25 mouse cellular contexts compared by ENCODE assay signal in the genomic region with DNA sequence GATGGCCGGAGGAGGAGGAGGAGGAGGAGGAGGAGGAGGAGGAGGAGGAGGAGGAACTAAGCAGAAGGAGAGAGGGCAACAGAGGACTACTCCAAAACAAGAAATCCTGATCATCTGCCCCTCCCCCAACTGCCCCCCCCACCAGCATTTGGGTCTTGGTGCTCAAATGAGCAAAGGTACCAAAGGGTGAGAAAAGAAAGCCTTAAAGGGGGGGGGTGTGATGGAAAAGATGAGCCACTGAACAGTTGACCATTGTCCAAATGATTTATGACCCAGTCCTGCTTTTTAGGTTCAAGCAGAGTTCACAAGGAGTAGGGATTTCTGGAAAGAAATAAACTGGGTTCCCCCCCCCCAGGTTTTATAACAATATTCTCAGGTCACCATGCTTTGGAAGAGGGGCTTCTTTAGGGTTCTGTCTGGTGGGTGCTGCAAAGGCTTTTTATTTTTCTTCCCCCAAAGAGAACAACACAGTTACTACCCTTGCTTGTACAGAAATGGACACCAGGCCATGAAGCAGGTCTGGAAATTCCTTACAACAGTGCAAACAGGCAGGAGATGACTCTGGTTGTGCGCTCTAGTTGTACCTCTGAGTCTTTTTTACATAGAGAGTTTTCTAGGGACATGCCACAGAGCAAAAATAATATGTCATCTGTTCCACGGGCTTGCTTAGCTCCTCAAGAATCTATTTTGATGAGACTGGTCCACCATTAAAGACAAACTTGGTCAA. TPM values are rescaled to one million over a fixed set of nuclear protein-coding genes. Genes with fewer than 3 reads are reported as not detected.
DNase-seq lines count a peak whose midpoint lies in the region; ATAC-seq and TF ChIP-seq lines count a peak whose summit lies in the region.
"Had no signal": no experiment of that assay in that cellular context is flagged by ENCODE, and none has a peak within 500 bp of the region (broad histone marks: within the 10 kb centered on the region; RNA-seq: fewer than 3 reads in every experiment).

No protein-coding gene starts in this region.

- no peak for TF ChIP-seq CTCF in hindbrain, postnatal 0 days (IDR thresholded peaks at IDR 0.05; ENCODE audit: low read depth)

- H3K27ac ChIP-seq in hindbrain, embryonic 10.5 days, result peak overlapping the region; percentile 84; the same call in 1 of the 2 replicates
- no peak overlapping the region for H3K27ac ChIP-seq in hindbrain, postnatal 0 days
- H3K27ac ChIP-seq in limb, embryonic 10.5 days, result no peak overlapping the region
- H3K27ac ChIP-seq: embryonic facial prominence, embryonic 12.5 days; heart, adult 2 months; heart, embryonic 15.5 days; midbrain, embryonic 12.5 days had no signal

- no peaks in the 10 kb centered on the region for H3K36me3 ChIP-seq in hindbrain, embryonic 10.5 days
- H3K36me3 ChIP-seq in hindbrain, postnatal 0 days (ENCODE audit: insufficient read depth, low read length), result no peaks in the 10 kb centered on the region
- H3K36me3 ChIP-seq in limb, embryonic 10.5 days, result 0 out of 2 replicates have a peak, but pooled peaks cover 3% of the 10 kb centered on the region
- H3K36me3 ChIP-seq: embryonic facial prominence, embryonic 12.5 days; heart, embryonic 15.5 days; midbrain, embryonic 12.5 days had no signal

- no peak overlapping the region for H3K9ac ChIP-seq in hindbrain, postnatal 0 days (replicated peaks; ENCODE audit: low read length)
- H3K9ac ChIP-seq: embryonic facial prominence, embryonic 12.5 days; heart, embryonic 15.5 days; midbrain, embryonic 12.5 days had no signal

- no peak overlapping the region for H3K4me2 ChIP-seq in hindbrain, postnatal 0 days (ENCODE audit: low read depth, low read length)
- H3K4me2 ChIP-seq: midbrain, embryonic 12.5 days had no signal

- H3K9me3 ChIP-seq in hindbrain, embryonic 10.5 days, result no peaks in the 10 kb centered on the region
- H3K9me3 ChIP-seq in hindbrain, postnatal 0 days (ENCODE audit: low read length), result no peaks in the 10 kb centered on the region
- no peaks in the 10 kb centered on the region for H3K9me3 ChIP-seq in limb, embryonic 10.5 days (replicated peaks)
- H3K9me3 ChIP-seq: embryonic facial prominence, embryonic 12.5 days; heart, embryonic 15.5 days; midbrain, embryonic 12.5 days had no signal

- H3K4me1 ChIP-seq in hindbrain, embryonic 10.5 days (replicated peaks), result peaks cover 7% of the 10 kb centered on the region
- H3K4me1 ChIP-seq in hindbrain, postnatal 0 days (ENCODE audit: insufficient read depth, low read length), result no peaks in the 10 kb centered on the region
- H3K4me1 ChIP-seq in limb, embryonic 10.5 days, result peaks cover 70% of the 10 kb centered on the region
- H3K4me1 ChIP-seq: embryonic facial prominence, embryonic 12.5 days; midbrain, embryonic 12.5 days had no signal

- WGBS in hindbrain, embryonic 10.5 days, result 22% methylated on average over 2 of the region's 3 CpGs
- 32% methylated on average over 2 of the region's 3 CpGs for WGBS in hindbrain, postnatal 0 days
- 26% methylated on average over 2 of the region's 3 CpGs for WGBS in limb, embryonic 10.5 days

- intact Hi-C loops in left cerebral cortex, postnatal 36 days (cut with DNase I), result no loop called here

- H3K4me3 ChIP-seq in hindbrain, embryonic 10.5 days, result peak overlapping the region; percentile 45; the same call in 1 of the 2 replicates
- no peak overlapping the region for H3K4me3 ChIP-seq in hindbrain, postnatal 0 days (ENCODE audit: low read length)
- no peak overlapping the region for H3K4me3 ChIP-seq in limb, embryonic 10.5 days
- H3K4me3 ChIP-seq: embryonic facial prominence, embryonic 12.5 days; heart, adult 2 months; midbrain, embryonic 12.5 days had no signal

- peaks cover 100% of the 10 kb centered on the region for H3K27me3 ChIP-seq in hindbrain, embryonic 10.5 days (ENCODE audit: insufficient read depth, poor library complexity, severe bottlenecking)
- H3K27me3 ChIP-seq in hindbrain, postnatal 0 days (ENCODE audit: insufficient read depth, low read length), result peaks cover 79% of the 10 kb centered on the region
- peaks cover 100% of the 10 kb centered on the region for H3K27me3 ChIP-seq in limb, embryonic 10.5 days (ENCODE audit: low read depth, poor library complexity, severe bottlenecking)
- H3K27me3 ChIP-seq: CH12.LX had no signal

- ATAC-seq in hindbrain, postnatal 0 days, result no peak

- no peak for DNase-seq in hindbrain, embryonic 10.5 days (ENCODE audit: low spot score)
- no peak for DNase-seq in hindbrain, postnatal 0 days (ENCODE audit: low spot score)
- peak; percentile 1 for DNase-seq in right cerebral cortex, postnatal 25 days
- no peak for DNase-seq in right cerebral cortex, adult 2 months (ENCODE audit: low spot score in 2 of 2)
- peak; percentile 38 for DNase-seq in limb, embryonic 10.5 days (ENCODE audit: low spot score)
- no peak for DNase-seq in spleen, postnatal 36 days (ENCODE audit: low spot score in 2 of 2)
- DNase-seq in layer of hippocampus, adult 9-11 months, result no peak
- DNase-seq in left cerebral cortex, postnatal 36 days (ENCODE audit: low spot score in 2 of 2), result no peak
- DNase-seq: adrenal gland, adult 2 months; cerebellum, adult 11 months; cerebellum, postnatal 25 days; gastrocnemius, postnatal 10 days; heart, adult 2 months; lung, adult 2 months; lung, postnatal 36 days; right cerebral cortex, postnatal 4 days; thymus, postnatal 36 days had no signal

RNA-seq across cellular contexts. Expression of a gene that starts 14.9 kb away (rescaled TPM):
- not detected in 2 replicates for polyA plus RNA-seq in hindbrain, embryonic 10.5 days (2016; fragmentation: Nextera tagmentation; extraction: Ambion mirVana)
- 1.3 and 3.5 TPM in 2 replicates for total RNA-seq in hindbrain, postnatal 0 days (2014; rRNA removed)
- 0.37 and 0.70 TPM in 2 replicates for polyA plus RNA-seq in hindbrain, postnatal 0 days (2015; fragmentation: Nextera tagmentation; extraction: Ambion mirVana)
- polyA plus RNA-seq in limb, embryonic 10.5 days (2016; fragmentation: Nextera tagmentation; extraction: Ambion mirVana), result 0.70 and 0.79 TPM in 2 replicates
- not detected for total RNA-seq in left cerebral cortex, postnatal 36 days (2021)
- total RNA-seq: layer of hippocampus, postnatal 10 days; left cerebral cortex, postnatal 25 days; liver, adult 2 months had no signal
- polyA plus RNA-seq: embryonic facial prominence, embryonic 12.5 days; heart, embryonic 15.5 days; liver, adult 2 months; midbrain, embryonic 12.5 days had no signal

RNA-seq across cellular contexts. Expression of a gene that starts 21.4 kb away (rescaled TPM):
- polyA plus RNA-seq in hindbrain, embryonic 10.5 days (2016; fragmentation: Nextera tagmentation; extraction: Ambion mirVana), result 0.14 and 0.60 TPM in 2 replicates
- 0.26 and 1.7 TPM in 2 replicates for total RNA-seq in hindbrain, postnatal 0 days (2014; rRNA removed)
- 0.43 and 0.46 TPM in 2 replicates for polyA plus RNA-seq in hindbrain, postnatal 0 days (2015; fragmentation: Nextera tagmentation; extraction: Ambion mirVana)
- polyA plus RNA-seq in limb, embryonic 10.5 days (2016; fragmentation: Nextera tagmentation; extraction: Ambion mirVana), result 0.68 and 1.2 TPM in 2 replicates
- total RNA-seq in left cerebral cortex, postnatal 36 days (2021), result not detected
- total RNA-seq: adrenal gland, adult 2 months; CH12.LX; gastrocnemius, postnatal 10 days; heart, adult 2 months; layer of hippocampus, postnatal 10 days; liver, adult 2 months had no signal
- polyA plus RNA-seq: adrenal gland, adult 2 months; heart, adult 2 months; heart, embryonic 15.5 days; liver, adult 2 months; lung, adult 2 months; testis, adult 2 months had no signal

RNA-seq across cellular contexts. Expression of a gene that starts 29.7 kb away (rescaled TPM):
- 0.14 and 2.6 TPM in 2 replicates for polyA plus RNA-seq in hindbrain, embryonic 10.5 days (2016; fragmentation: Nextera tagmentation; extraction: Ambion mirVana)
- total RNA-seq in hindbrain, postnatal 0 days (2014; rRNA removed), result 13.9 and 18.1 TPM in 2 replicates
- polyA plus RNA-seq in hindbrain, postnatal 0 days (2015; fragmentation: Nextera tagmentation; extraction: Ambion mirVana), result 1.6 and 1.9 TPM in 2 replicates
- 1.2 and 2.3 TPM in 2 replicates for polyA plus RNA-seq in limb, embryonic 10.5 days (2016; fragmentation: Nextera tagmentation; extraction: Ambion mirVana)
- not detected for total RNA-seq in left cerebral cortex, postnatal 36 days (2021)
- total RNA-seq: layer of hippocampus, postnatal 10 days; left cerebral cortex, postnatal 25 days had no signal
- polyA plus RNA-seq: midbrain, embryonic 12.5 days had no signal

RNA-seq across cellular contexts. Expression of a gene that starts 29.7 kb away (rescaled TPM):
- 15.5 and 55.9 TPM in 2 replicates for polyA plus RNA-seq in hindbrain, embryonic 10.5 days (2016; fragmentation: Nextera tagmentation; extraction: Ambion mirVana)
- 31.3 and 36.8 TPM in 2 replicates for total RNA-seq in hindbrain, postnatal 0 days (2014; rRNA removed)
- polyA plus RNA-seq in hindbrain, postnatal 0 days (2015; fragmentation: Nextera tagmentation; extraction: Ambion mirVana), result 25.2 and 26.3 TPM in 2 replicates
- polyA plus RNA-seq in limb, embryonic 10.5 days (2016; fragmentation: Nextera tagmentation; extraction: Ambion mirVana), result 1.4 and 3.0 TPM in 2 replicates
- not detected for total RNA-seq in left cerebral cortex, postnatal 36 days (2021)
- total RNA-seq: heart, adult 2 months; layer of hippocampus, postnatal 10 days; left cerebral cortex, postnatal 25 days; liver, adult 2 months had no signal
- polyA plus RNA-seq: liver, adult 2 months; midbrain, embryonic 12.5 days had no signal

RNA-seq across cellular contexts. Expression of a gene that starts 37.0 kb away (rescaled TPM):
- not detected in 2 replicates for polyA plus RNA-seq in hindbrain, embryonic 10.5 days (2016; fragmentation: Nextera tagmentation; extraction: Ambion mirVana)
- total RNA-seq in hindbrain, postnatal 0 days (2014; rRNA removed), result 0.37 and 9.2 TPM in 2 replicates
- 0.21 TPM in 1 of 2 replicates, not detected in the other for polyA plus RNA-seq in hindbrain, postnatal 0 days (2015; fragmentation: Nextera tagmentation; extraction: Ambion mirVana)
- 11.6 and 17.4 TPM in 2 replicates for polyA plus RNA-seq in limb, embryonic 10.5 days (2016; fragmentation: Nextera tagmentation; extraction: Ambion mirVana)
- not detected for total RNA-seq in left cerebral cortex, postnatal 36 days (2021)
- total RNA-seq: liver, adult 2 months had no signal

Comparison
In these comparisons a context has a peak if more than half of its experiments do, and no peak if none do; other contexts are left out.
1. DNase-seq: peak in right cerebral cortex, postnatal 25 days (single experiment) and limb, embryonic 10.5 days (single experiment); none in hindbrain, embryonic 10.5 days (single experiment), hindbrain, postnatal 0 days (single experiment), right cerebral cortex, adult 2 months (0 of 2), spleen, postnatal 36 days (0 of 2), layer of hippocampus, adult 9-11 months (single experiment) and left cerebral cortex, postnatal 36 days (0 of 2).